Mouse (Mus musculus) gastrocnemius, postnatal 36 days (tissue): ENCODE measurements at regions not wholly inside any gene's neighbourhood (a gene's known extent, or its start where the extent isn't known, plus 50 kb on each side); places are given as distances from the start of the nearest gene placed in this dataset.

Source experiments
- DNase-seq, 2 experiments: peaks; one replicate each; pipeline ENCODE4 v3.0.0; 2022
- intact Hi-C: fragments of 180-260 bp; cut with DNase I; formaldehyde crosslinking; loops from one replicate; pipeline ENCODE4 v1.15.1; 2025

DNA sequence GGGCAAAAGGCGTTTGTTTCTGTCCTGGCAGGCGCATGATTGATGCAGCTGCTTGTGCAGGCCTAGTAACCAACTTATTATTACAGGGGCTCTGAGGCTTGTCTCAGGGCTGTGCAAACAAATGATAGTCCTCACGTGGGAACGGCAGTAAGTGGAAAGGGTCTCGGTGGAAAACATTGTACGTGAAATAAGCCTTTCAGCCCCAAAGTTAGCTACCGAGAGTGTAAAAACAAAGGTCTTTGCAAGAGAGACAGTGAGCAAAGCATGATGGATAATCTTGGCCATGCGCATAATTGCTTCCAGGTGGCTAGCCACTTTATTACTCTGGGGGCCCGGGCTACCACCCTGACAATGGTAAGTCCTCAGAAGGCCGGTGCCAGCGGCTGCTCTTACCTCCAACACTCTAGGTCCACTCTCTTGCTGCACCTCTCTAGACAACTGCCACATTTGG lies 315.3 kb upstream of the Prickle1 start:
- DNase-seq, result no peak
- intact Hi-C loops, result no loop called here

DNA sequence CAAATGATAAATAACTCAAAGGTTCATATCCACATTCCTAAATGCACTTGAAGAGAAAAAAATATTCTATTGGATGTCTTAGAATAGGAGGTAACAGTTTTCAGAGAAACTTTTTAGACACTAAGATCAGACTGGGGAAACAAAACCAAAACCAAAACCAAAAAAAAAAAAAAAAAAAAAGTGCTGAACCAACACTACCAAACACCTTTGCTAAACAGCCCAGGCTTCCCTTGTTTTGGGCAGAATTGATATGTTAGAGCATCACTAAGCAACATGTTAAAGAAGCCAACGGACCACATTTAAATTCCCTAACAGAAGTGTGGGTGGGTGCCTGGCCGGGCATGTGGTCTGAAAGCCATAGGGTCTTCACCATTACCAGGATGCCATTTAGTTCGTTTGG lies 314.5 kb upstream of the Prickle1 start:
- DNase-seq, result no peak
- intact Hi-C loops, result no loop called here

DNA sequence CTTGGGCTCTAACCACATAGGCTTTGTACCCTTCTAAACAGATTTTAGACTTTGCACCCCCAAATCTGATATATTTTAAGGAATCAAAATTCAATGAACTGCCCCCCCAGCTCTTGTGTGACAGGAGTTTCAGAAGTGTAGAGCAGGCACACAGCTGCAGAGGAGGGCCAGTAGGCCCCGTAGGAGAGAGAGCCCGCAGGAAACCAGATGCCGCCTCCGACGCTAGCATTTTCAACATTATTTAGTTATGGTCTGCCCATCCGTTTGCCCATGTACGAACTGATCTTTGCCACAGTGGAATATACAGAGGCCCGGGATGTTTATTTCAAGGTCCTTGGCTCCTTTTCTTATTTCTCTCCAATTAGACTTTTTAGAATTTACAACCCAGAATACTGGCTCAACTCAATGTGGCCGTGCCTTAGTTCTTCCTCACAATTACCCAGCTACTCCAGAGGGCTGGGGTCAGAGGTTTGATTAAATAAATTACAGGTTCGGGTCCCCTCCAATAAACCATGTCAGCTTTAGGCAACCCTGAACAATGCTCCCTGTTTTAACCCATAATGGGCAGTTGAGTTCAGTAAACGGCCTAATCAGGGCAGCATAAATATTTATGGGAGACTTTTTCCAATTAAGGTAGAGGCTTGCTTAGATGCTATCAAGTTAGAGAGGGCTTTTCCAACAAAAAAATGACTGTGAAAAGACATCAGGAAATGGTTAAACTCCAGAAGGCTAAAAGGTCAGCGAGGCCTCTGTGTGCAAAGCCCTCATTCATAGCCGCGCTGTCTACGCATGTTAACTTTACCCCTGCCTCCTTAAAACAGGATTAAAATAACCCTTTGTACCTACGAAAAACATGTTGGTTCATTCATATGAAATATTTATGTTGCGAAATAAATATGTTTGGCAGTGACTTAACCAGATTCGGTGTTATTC lies 308.2 kb upstream of the Prickle1 start:
- intact Hi-C loops, result no loop called here
- DNase-seq, result no peak

DNA sequence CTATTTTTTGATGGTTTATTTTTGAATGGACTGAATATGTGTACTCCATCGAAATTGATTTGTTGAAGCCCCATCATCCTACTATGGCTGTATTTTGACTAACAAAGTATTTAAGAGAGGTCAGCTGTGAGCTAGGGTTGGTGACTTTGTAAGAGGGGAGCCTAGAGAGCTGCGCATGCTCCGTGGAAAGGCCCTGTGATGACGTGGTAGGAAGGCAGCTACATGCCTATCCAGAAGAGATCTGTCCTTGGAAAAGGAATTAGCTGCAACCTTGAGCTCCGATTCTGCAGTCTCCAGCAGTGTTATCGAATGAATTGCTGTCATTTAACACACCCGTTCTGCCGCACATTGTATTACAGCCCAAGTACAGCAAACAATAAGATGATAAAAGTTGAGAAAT lies 287.1 kb upstream of the Prickle1 start:
- no peak for DNase-seq
- intact Hi-C loops, result no loop called here

DNA sequence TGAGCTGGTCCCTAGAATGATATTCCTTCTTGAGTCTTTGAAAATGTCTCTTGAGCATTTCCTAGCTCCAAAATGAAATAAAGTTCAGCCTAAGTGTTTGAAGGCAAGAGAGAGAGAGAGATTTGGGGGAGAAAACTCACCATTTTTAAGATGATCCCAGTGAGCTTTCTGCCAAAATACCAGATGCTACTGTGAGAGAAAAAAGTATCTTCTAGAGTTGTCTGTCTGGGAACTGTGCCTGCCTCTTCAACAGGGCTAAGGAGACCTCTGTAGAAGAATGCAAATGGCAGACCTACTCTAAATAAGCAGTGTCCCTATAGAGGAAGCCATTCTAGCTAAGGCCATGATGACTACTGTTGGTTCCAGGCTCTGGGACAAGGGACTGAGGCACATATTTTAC lies 285.6 kb upstream of the Prickle1 start:
- intact Hi-C loops, result no loop called here
- DNase-seq, result no peak

DNA sequence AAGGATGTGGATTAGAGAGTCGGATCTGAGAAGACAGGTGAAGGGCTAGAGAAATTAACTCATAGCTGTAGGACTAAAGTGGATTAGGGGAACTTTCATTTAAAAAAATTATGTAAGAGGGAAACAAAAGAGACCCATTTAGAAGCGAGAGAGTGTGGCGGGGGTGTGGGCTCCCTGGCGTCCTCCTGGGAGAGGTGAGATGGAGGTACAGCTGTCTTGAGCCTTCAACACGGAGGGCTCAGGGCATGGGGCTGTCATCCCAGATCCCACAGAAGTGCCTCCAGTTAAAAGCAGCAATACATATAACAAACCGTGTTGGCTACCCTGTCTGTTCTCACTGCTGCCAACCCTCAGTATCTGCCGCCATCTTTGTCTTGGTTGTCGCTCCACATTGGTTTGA lies 284.6 kb upstream of the Prickle1 start:
- DNase-seq, result no peak
- intact Hi-C loops, result no loop called here

DNA sequence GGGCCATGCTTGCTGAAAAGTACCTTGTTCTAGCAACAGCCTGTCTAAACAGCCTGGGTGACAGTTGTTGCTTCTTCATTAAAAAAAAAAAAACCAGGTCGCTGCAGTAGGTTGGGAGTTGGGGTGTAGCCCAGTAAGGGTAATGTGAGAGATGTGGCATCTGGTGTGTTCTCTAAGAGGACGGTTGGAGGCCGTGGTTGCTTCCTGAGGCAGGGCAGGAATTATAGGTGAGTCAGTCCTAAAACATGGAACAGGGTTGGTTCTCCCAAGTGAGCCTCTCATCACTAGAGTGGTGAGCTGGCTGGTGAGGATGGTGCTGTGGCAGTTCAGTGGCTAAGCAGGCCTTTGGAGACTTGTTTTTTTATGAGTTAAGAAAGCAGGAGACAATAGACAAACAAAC lies 283.3 kb upstream of the Prickle1 start:
- no peak for DNase-seq
- intact Hi-C loops, result no loop called here

DNA sequence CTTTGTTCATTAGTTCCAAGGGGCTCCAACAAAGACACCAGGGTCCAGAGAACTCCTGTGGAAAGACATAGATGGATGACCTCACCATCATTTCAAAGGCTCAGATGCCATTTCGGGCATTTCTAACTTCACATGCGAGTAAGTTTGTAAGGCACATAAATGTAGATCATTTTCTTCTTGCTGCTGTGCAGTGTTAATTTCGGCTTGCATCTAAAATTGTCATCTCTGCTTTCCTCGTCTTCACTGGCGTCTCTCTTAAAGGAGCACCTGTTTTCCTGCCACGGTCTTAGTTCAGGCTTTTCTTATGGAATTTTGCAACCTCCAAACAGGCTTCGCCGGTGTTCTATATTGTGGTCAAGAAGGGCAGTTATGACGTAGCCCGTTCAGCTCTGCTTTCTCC lies 280.6 kb upstream of the Prickle1 start:
- intact Hi-C loops, result no loop called here
- no peak for DNase-seq

DNA sequence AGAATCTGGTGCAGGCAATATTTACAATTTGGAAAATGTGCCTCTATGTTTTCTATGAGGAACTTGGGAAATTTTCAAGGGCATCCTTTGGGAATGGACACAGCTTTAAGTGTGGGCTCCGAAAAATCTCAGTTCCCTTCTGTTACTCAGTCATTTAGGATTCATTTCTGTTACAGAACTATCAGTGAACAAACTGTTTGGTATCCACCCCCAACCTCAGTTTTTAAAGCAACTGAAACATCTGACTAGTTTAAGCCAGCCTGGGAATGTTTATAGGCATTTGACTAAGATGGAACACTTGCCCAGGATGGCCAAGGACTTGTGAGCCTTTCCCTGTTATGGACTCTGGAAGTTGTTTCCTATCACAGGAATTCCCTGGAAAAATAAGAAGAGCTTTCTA lies 280.0 kb upstream of the Prickle1 start:
- DNase-seq, result no peak
- intact Hi-C loops, result no loop called here

DNA sequence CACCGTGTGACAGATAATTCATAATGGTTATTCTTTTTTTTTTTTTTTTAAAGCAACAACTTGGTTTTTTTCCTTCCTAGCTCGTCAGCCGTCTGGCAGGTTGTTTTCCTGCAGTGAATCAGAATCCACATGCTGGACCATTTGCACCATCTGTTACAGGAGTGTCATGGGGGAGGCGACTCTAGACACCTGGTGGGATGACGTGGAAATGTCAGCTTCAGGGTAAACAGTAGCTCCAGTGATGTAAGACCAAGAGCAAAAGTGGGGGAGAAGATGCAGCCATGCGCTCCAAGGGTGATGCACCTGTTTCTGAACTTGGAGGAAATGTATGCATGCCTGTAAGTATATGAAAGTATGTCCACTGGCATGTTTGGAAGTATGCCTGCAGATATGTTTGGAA lies 278.5 kb upstream of the Prickle1 start:
- DNase-seq, result no peak
- intact Hi-C loops, result no loop called here

DNA sequence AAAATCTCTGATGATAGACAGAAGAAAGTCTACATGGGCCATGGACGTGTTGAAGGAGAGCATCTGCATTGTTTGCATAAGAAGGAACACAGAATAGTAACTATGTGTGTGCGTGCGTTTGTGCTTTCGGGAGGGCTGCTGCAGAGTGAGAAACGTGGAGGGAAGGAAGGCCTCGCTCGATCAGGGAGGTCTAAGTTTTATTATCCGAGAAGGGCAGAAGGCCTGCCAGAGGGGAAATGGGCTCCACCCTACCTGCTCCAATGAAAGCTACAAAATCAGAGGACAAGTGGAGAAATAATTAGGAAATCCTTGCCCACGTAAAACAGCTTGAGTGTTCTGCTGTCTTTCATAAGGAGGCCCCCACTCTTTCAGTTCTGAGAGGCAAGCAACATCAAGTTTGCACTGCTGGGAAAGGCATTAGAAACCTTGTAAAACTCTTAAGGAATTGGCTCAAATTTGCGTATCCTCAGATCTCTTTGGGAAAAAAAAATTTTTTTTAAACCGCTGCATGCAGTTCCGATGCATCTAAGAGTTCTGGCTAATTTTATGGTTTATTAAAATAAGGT lies 261.7 kb upstream of the Prickle1 start:
- intact Hi-C loops, result no loop called here
- no peak for DNase-seq

DNA sequence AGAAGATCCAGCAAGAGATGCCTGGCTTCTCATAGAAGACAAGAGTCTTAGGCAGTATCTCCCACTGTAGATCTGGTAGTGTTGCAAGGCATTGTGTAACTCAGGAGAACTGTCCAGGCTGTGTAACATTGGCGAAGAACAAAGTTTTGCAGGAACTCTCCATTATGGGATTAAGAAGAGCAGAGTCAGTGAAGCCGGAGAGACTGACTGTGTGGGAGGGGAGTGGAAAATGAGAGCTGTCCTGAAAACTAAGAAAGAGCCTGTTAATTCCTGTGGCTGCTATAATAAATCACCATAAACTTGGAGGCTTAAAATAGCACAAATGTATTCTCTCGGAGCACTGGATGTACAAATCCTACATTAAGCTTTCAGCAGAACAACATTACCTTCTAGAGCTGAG lies 257.5 kb upstream of the Prickle1 start:
- no peak for DNase-seq
- intact Hi-C loops, result no loop called here

DNA sequence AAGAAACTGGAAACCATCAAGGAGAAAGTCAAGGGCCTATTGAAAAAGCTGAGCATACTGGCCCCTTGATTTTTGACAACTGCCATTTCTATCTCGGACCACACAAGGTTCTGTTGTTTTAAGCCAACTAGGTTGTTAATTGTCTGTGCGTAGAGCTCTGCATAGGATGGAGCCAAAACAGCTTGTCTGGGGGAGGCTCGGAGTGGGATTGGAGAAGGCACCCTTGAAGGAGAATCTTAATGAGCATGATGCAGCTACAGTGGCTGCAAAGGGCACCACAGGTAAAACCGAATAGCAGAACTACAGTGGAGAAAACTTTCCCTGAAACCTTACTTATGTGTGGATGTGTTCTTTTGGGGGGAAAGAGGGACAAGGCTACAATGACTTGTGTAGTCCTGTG lies 256.4 kb upstream of the Prickle1 start:
- intact Hi-C loops, result no loop called here
- no peak for DNase-seq

DNA sequence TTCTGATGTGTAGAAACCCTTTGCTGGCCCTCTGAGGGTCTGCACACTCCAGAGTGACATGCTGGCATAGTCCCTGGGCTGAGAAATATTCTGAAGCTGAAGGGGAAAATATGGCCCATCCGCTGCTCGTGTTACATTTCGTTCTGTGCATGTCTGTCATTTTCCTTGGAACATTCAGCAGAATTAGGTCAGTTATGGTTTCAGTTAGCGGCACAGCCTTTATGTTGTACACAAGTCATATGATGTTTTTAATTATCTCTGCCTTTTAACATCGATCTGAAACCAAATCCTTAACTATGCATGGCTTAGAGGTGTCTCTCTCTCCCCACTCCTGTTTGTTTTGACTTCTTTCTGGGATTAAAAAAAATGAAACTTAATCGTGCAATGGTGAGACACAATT lies 254.7 kb upstream of the Prickle1 start:
- intact Hi-C loops, result no loop called here
- DNase-seq, result no peak

DNA sequence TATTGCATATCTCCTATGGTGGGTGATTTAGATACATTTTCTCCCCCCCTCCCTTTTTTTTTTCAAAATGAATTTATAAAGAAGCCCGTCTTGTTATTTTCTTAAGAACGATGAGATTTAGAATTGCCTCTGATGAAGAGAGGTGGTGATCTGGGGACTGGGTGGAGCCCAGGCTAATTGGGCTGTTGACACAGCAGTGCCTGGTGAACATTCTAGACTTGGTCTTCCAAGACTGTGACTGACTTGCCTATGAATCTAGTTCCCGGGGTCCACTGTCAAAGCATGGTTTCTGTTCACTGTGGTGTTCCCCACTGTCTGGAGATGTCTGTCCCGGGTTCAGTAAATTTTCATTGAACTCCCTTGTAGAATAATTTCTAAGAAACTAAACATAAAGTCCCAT lies 253.1 kb upstream of the Prickle1 start:
- intact Hi-C loops, result no loop called here
- no peak for DNase-seq

DNA sequence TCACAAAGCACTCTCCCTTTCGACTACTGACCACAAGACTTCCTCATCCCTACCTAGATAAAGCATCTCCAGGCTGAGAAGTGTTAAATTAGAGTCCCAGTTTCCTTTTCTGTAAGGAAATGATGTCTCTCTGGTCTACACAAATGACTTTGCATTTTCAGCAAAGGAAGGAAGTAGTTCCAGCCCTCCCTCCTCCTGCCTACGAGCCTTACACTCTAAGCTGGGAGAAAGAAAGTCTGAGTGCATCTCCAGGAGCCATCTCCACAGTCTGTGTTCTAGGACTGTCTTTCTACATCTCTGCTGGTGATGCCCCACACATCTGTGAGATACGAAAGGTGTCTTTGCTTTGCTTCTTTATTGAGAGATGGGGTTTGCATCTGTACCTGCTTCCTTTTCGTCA lies 251.1 kb upstream of the Prickle1 start:
- intact Hi-C loops, result no loop called here
- DNase-seq, result no peak

DNA sequence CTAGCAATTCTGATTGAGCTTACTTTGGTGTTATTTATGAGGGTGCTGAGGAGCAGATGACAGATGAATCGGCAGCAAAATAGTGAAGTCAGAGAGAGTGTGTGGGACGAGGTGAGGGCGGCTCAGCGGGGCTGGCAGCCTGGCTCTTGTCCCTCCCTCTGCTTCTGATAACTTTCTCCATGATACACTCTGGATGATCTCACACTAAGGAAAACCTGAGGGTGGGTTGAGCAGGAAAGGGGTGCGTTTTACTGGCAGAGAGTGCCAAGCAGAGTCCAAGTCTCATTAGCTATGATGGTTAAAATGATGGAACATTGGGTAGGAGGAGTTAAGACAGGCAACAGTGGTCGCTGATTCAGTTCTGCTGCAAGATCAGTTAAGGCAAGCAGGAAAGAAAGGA lies 250.1 kb upstream of the Prickle1 start:
- intact Hi-C loops, result no loop called here

DNA sequence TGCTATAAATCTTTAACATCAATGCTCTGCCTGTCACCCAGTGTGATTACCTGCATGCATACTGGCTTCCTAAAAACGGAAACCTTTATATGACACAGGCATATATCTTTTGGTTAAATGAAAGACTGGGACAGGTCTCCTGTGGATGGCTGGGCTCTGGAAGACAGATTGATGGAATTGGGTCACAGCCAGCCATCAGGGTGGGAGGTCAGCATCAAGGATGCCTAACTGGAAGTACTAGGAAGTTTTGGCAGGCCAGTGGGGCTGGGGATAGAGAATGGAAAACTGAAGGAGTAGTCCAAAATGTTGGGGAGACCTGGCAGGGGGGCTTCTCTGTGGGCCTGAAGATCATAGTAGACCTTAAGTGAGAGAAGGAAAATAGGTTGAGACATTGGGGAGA lies 237.3 kb upstream of the Prickle1 start:
- DNase-seq, result no peak
- intact Hi-C loops, result no loop called here

More for the DNA sequence above, 250.1 kb upstream of the Prickle1 start:
- DNase-seq, result no peak

DNA sequence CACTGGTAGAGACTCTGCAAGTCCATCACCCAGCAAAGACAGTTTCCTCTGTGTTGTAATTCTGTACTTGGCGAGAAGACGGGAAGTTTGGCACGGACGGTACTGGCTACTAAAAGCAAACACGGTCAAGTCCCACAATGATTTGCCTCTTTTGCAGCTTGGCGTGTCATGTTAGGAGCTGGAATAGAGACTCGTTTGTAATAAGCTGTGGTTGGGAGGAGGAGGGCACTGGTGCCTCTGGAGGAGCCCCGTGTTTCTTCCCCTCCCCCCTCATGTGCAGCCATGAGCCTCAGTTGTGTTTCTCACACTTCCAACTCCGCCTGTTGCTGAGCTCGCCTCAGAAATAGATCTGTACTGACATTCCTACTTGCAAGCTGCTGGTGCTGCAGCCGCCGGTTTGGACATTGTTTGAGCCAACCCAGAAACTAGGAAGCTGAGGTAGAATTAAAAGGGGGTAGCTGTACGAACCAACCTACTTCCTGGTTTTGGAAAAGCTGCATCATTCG lies 236.8 kb upstream of the Prickle1 start:
- DNase-seq, result peak; percentile 35 to 48
- intact Hi-C loops, result no loop called here

DNA sequence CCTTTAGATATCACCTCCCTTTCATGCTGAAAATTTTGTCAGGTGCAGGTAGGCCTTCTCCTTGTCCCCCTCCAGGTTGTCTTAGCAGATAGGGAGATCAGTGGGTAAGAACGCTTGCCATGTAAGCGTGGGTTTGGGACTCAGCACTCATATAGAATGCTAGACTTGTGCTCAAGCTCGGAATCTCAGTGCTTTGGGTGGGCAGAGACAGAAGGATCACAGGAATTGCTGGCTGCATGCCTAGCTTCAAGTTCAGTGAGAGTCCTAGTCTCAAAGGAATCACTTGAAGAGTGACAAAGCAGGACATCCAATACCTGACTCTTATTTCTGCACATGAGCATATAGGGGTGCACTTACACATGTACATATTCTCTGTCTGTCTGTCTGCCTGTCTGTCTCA lies 235.5 kb upstream of the Prickle1 start:
- intact Hi-C loops, result no loop called here
- DNase-seq, result no peak

DNA sequence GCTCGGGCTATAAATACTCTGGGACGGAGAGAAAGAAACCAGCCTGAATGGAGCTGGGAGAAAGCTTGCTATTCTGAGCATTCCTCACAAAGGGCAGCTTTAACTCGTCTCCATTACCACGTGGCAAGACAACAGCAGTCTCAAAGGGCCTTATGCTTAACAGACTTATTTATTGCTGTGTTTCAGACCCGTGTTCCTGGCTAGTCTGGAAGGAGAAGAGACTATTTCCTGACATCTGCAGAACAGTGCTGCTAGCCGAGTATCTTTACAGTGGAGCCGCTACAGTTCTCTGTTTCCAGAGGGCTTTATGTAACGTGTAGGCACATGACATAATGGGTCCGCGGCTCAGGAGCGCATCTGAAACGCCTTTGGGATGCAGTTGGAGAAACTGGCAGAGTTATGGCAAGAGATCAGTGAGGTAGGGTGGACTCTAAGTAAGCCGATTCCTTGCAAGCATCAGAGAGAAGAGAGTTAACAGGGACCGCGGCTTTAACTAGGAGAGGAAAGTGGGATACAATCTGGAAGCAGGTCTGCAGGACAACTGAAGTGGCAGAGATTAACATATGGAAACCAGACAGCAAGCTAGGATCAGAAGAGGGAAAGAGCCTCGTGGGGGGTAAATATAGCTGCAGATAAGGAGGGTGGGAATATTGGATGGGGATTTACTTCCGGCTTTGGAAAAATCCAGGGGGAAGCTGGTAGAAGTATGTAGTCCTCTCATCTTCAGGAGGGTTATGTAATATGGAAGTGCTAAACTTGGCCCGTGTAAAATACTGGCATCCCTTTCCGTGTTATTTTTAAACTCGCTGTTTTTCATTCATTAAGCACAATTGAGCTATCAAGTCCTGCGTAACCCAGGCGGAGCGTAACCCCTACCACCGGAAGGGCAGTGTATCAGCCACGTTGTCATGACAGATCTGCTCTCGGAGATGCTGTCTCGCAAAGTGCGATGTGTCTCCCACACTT lies 229.3 kb upstream of the Prickle1 start:
- intact Hi-C loops, result no loop called here
- DNase-seq, result no peak
